Mouse (Mus musculus): ENCODE results near the gene Gp6. TPM values are rescaled to one million over a fixed set of nuclear protein-coding genes. Genes with fewer than 3 reads are reported as not detected.

Gene Gp6
- 0.06 TPM in 1 of 2 replicates, not detected in the other for polyA plus RNA-seq (2015; fragmentation: Nextera tagmentation; extraction: Ambion mirVana)

DNA sequence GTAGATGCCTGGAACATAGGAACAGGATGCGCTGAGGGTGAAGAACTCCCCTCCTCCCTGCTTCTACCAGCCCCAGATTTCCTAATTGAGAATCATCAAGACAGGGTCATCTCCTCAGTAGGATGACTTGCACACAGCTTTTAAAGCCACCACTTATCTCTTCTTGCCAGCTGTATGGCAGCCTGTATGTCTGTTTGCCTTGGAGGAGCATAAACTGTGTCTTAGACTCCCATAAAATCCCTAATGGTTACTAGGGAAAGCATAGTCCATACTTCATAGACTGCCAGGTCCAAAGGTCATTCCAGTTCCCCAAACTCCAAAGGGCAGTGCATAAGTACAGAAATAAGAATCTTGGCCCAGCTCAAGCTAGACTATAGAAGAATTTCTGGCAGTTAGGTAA lies at the start of gene Gp6:
Gene Gp6 (minus strand): TSS at position 15 of the 400 bp plus-strand sequence.
- 87% methylated on average over 1 of the region's 1 CpGs for WGBS
- Histone ChIP-seq H3K9me3 (replicated peaks; ENCODE audit: control insufficient read depth, low read length, poor library complexity, severe bottlenecking) (no peaks in the 10 kb centered on the region), H3K27me3 (ENCODE audit: control insufficient read depth, insufficient read depth, low read depth, low read length) (no peaks in the 10 kb centered on the region), H3K9ac (ENCODE audit: low read depth, low read length) (no peak within 1 kb of the TSS), H3K27ac (ENCODE audit: low read length) (no peak within 1 kb of the TSS), H3K4me3 (ENCODE audit: low read depth, low read length) (no peak within 1 kb of the TSS), H3K36me3 (ENCODE audit: control insufficient read depth, insufficient read depth, low read length) (no peaks in the 10 kb centered on the region), H3K4me1 (ENCODE audit: control insufficient read depth, insufficient read depth, low read length) (no peaks in the 10 kb centered on the region), H3K4me2 (ENCODE audit: low read length) (no peak within 1 kb of the TSS)
- ATAC-seq = no peak

- peaks cover 7% of the 10 kb centered on the region; the same call in 1 of the 2 replicates for H3K36me3 ChIP-seq (ENCODE audit: control insufficient read depth, insufficient read depth, low read length)
- H3K27ac ChIP-seq (ENCODE audit: low read length) = no peak overlapping the region
- H3K4me3 ChIP-seq (ENCODE audit: low read depth, low read length) = no peak overlapping the region
- no peak for ATAC-seq
- H3K4me2 ChIP-seq (ENCODE audit: low read length) = no peak overlapping the region
- H3K4me1 ChIP-seq (ENCODE audit: control insufficient read depth, insufficient read depth, low read length) = peaks cover 6% of the 10 kb centered on the region
- no peak overlapping the region for H3K9ac ChIP-seq (ENCODE audit: low read depth, low read length)
- no peaks in the 10 kb centered on the region for H3K9me3 ChIP-seq (replicated peaks; ENCODE audit: control insufficient read depth, low read length, poor library complexity, severe bottlenecking)
- whole genome bisulfite sequencing = 4% methylated on average over 1 of the region's 1 CpGs
- no peaks in the 10 kb centered on the region for H3K27me3 ChIP-seq (ENCODE audit: control insufficient read depth, insufficient read depth, low read depth, low read length)
These were observed 49.6 kb upstream of the Gp6 start for GRCm38 (mm10) chr7:4447138-4447537.

- Histone ChIP-seq H3K36me3 (ENCODE audit: control insufficient read depth, insufficient read depth, low read length) (peaks cover 12% of the 10 kb centered on the region), H3K4me2 (ENCODE audit: low read length) (peak within 1 kb of the TSS; percentile 74), H3K9me3 (replicated peaks; ENCODE audit: control insufficient read depth, low read length, poor library complexity, severe bottlenecking) (no peaks in the 10 kb centered on the region), H3K4me3 (ENCODE audit: low read depth, low read length) (peak within 1 kb of the TSS; percentile 79), H3K9ac (ENCODE audit: low read depth, low read length) (peak within 1 kb of the TSS; percentile 84), H3K4me1 (ENCODE audit: control insufficient read depth, insufficient read depth, low read length) (peaks cover 6% of the 10 kb centered on the region), H3K27me3 (ENCODE audit: control insufficient read depth, insufficient read depth, low read depth, low read length) (no peaks in the 10 kb centered on the region), H3K27ac (ENCODE audit: low read length) (peak within 1 kb of the TSS; percentile 82)
- ATAC-seq = peak; percentile 97
- WGBS = under 1% methylated on average over 35 of the region's 35 CpGs
These were observed 47.8 kb upstream of the Gp6 start, which contains the start of gene Rdh13 for GRCm38 (mm10) chr7:4445216-4445791. Rdh13 (minus strand) TSS chr7:4445649.

GRCm38 (mm10) chr7:4440549-4440948 lies 43.0 kb upstream of the Gp6 start:
- no peaks in the 10 kb centered on the region for H3K27me3 ChIP-seq (ENCODE audit: control insufficient read depth, insufficient read depth, low read depth, low read length)
- no peak overlapping the region for H3K4me2 ChIP-seq (ENCODE audit: low read length)
- H3K4me1 ChIP-seq (ENCODE audit: control insufficient read depth, insufficient read depth, low read length) = peaks cover 6% of the 10 kb centered on the region
- no peak overlapping the region for H3K27ac ChIP-seq (ENCODE audit: low read length)
- H3K36me3 ChIP-seq (ENCODE audit: control insufficient read depth, insufficient read depth, low read length) = peaks cover 25% of the 10 kb centered on the region
- ATAC-seq = no peak
- 93% methylated on average over 10 of the region's 10 CpGs for WGBS
- no peak overlapping the region for H3K9ac ChIP-seq (ENCODE audit: low read depth, low read length)
- H3K4me3 ChIP-seq (ENCODE audit: low read depth, low read length) = no peak overlapping the region
- no peaks in the 10 kb centered on the region for H3K9me3 ChIP-seq (replicated peaks; ENCODE audit: control insufficient read depth, low read length, poor library complexity, severe bottlenecking)

DNA sequence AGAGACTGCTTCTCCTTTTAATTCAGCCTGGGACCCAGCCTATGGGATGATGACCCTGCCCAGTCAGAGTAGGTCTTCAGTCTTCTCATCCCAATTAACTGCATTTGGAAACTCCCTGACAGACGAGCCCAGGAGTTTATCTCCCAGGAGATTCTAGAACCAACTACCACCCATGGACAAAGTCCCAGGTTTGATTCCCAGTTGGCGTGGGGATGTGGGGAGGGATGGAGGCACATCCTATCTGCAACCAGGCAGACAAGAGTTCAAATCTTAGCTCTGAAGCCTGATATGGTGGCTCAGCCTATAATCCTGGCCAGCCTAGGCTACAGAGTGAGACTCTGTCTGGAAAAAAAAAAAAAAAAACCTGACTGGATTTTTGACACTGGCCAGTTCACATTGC lies 40.2 kb upstream of the Gp6 start:
- ATAC-seq = no peak
- Histone ChIP-seq H3K4me1 (ENCODE audit: control insufficient read depth, insufficient read depth, low read length) (no peaks in the 10 kb centered on the region), H3K9me3 (replicated peaks; ENCODE audit: control insufficient read depth, low read length, poor library complexity, severe bottlenecking) (no peaks in the 10 kb centered on the region), H3K4me2 (ENCODE audit: low read length) (no peak overlapping the region), H3K27me3 (ENCODE audit: control insufficient read depth, insufficient read depth, low read depth, low read length) (no peaks in the 10 kb centered on the region), H3K4me3 (ENCODE audit: low read depth, low read length) (no peak overlapping the region), H3K36me3 (ENCODE audit: control insufficient read depth, insufficient read depth, low read length) (peaks cover 35% of the 10 kb centered on the region), H3K27ac (ENCODE audit: low read length) (no peak overlapping the region), H3K9ac (ENCODE audit: low read depth, low read length) (no peak overlapping the region)
- 93% methylated on average over 2 of the region's 2 CpGs for WGBS

- ATAC-seq = no peak
- Histone ChIP-seq H3K9ac (ENCODE audit: low read depth, low read length) (no peak overlapping the region), H3K36me3 (ENCODE audit: control insufficient read depth, insufficient read depth, low read length) (peaks cover 50% of the 10 kb centered on the region), H3K27me3 (ENCODE audit: control insufficient read depth, insufficient read depth, low read depth, low read length) (no peaks in the 10 kb centered on the region), H3K27ac (ENCODE audit: low read length) (no peak overlapping the region), H3K9me3 (replicated peaks; ENCODE audit: control insufficient read depth, low read length, poor library complexity, severe bottlenecking) (no peaks in the 10 kb centered on the region), H3K4me1 (ENCODE audit: control insufficient read depth, insufficient read depth, low read length) (no peaks in the 10 kb centered on the region), H3K4me2 (ENCODE audit: low read length) (no peak overlapping the region), H3K4me3 (ENCODE audit: low read depth, low read length) (no peak overlapping the region)
- 95% methylated on average over 8 of the region's 8 CpGs for WGBS
These were observed 34.5 kb upstream of the Gp6 start for GRCm38 (mm10) chr7:4432026-4432425.

DNA sequence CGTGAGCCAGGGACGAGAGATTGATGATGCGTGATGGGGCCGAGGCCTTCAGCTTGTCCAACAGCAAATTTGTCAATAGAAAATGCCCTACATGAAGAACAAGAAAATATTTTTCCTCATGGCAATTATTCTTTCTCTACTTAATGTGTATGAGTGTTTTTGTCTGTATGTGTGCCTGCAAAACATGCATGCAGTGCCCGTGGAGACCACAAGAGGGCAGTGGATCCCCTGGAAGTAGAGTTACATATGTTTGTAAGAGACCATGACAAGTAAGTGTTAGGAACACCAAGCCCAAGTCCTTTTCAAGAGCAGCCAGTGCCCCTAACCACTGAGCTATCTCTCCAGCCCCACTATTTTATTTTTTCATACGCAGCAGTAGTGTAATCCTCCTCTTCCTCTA lies 34.0 kb upstream of the Gp6 start:
- no peaks in the 10 kb centered on the region for H3K27me3 ChIP-seq (ENCODE audit: control insufficient read depth, insufficient read depth, low read depth, low read length)
- no peak for ATAC-seq
- no peaks in the 10 kb centered on the region for H3K9me3 ChIP-seq (replicated peaks; ENCODE audit: control insufficient read depth, low read length, poor library complexity, severe bottlenecking)
- H3K4me1 ChIP-seq (ENCODE audit: control insufficient read depth, insufficient read depth, low read length) = no peaks in the 10 kb centered on the region
- H3K27ac ChIP-seq (ENCODE audit: low read length) = no peak overlapping the region
- WGBS = 79% methylated on average over 6 of the region's 6 CpGs
- peaks cover 46% of the 10 kb centered on the region for H3K36me3 ChIP-seq (ENCODE audit: control insufficient read depth, insufficient read depth, low read length)
- H3K4me2 ChIP-seq (ENCODE audit: low read length) = no peak overlapping the region
- no peak overlapping the region for H3K4me3 ChIP-seq (ENCODE audit: low read depth, low read length)
- no peak overlapping the region for H3K9ac ChIP-seq (ENCODE audit: low read depth, low read length)

GRCm38 (mm10) chr7:4430246-4430844 lies 32.8 kb upstream of the Gp6 start:
- H3K9ac ChIP-seq (ENCODE audit: low read depth, low read length) = no peak overlapping the region
- no peak overlapping the region for H3K4me2 ChIP-seq (ENCODE audit: low read length)
- no peak overlapping the region for H3K4me3 ChIP-seq (ENCODE audit: low read depth, low read length)
- H3K27me3 ChIP-seq (ENCODE audit: control insufficient read depth, insufficient read depth, low read depth, low read length) = no peaks in the 10 kb centered on the region
- H3K36me3 ChIP-seq (ENCODE audit: control insufficient read depth, insufficient read depth, low read length) = peaks cover 49% of the 10 kb centered on the region
- WGBS = 96% methylated on average over 9 of the region's 9 CpGs
- no peaks in the 10 kb centered on the region for H3K4me1 ChIP-seq (ENCODE audit: control insufficient read depth, insufficient read depth, low read length)
- H3K27ac ChIP-seq (ENCODE audit: low read length) = no peak overlapping the region
- H3K9me3 ChIP-seq (replicated peaks; ENCODE audit: control insufficient read depth, low read length, poor library complexity, severe bottlenecking) = no peaks in the 10 kb centered on the region
- ATAC-seq = no peak

DNA sequence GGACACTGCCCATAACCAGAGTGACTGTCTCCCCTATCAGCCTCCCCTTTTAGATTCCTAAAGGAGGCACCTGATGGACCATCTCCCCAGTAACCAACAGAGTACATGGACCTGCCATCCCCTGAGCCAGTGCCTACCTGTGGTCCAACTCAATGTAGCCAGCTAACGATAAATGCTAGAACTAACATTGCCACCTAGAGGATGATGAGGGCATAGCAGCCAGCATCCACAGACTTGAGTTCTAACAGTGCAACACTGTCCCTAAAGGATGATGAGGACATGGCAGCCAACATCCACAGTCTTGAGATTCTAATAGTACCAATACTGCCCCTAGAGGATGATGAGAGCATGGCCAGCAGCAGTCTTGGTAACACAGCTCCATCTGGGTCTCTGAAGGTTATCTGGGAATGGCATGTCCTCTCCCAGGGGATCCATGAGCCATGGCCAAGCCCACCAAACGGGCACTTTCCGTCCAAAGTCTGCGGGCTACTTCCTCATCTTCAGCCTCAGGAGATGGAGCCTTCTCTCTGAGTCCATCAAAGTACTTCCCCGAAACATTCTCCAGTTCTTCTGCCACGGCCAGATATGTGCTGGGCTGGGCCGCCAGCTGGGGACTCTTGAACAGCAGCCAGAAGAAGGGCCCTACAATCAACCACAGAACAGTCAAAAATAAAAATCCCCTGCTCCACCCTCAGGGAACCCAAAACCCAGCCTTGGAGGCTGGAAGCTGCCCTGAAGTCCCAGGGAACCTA lies 29.8 kb upstream of the Gp6 start:
- H3K9ac ChIP-seq (ENCODE audit: low read depth, low read length) = no peak overlapping the region
- no peaks in the 10 kb centered on the region for H3K27me3 ChIP-seq (ENCODE audit: control insufficient read depth, insufficient read depth, low read depth, low read length)
- H3K9me3 ChIP-seq (replicated peaks; ENCODE audit: control insufficient read depth, low read length, poor library complexity, severe bottlenecking) = no peaks in the 10 kb centered on the region
- H3K27ac ChIP-seq (ENCODE audit: low read length) = no peak overlapping the region
- WGBS = 81% methylated on average over 7 of the region's 7 CpGs
- H3K4me3 ChIP-seq (ENCODE audit: low read depth, low read length) = no peak overlapping the region
- H3K4me2 ChIP-seq (ENCODE audit: low read length) = no peak overlapping the region
- ATAC-seq = peak; percentile 94
- H3K36me3 ChIP-seq (ENCODE audit: control insufficient read depth, insufficient read depth, low read length) = peaks cover 45% of the 10 kb centered on the region
- no peaks in the 10 kb centered on the region for H3K4me1 ChIP-seq (ENCODE audit: control insufficient read depth, insufficient read depth, low read length)
